Mouse (Mus musculus) megakaryocyte progenitor cell, adult 5-6 weeks (primary cell): ENCODE data around the gene Tpte. TPM values are rescaled to one million over a fixed set of nuclear protein-coding genes. Genes with fewer than 3 reads are reported as not detected.

Source experiments
- ATAC-seq: replicated peaks from 2 replicates; pipeline ENCODE4 v1.8.0; 2016; ENCODE audit warnings: mild to moderate bottlenecking, moderate TSS enrichment, inconsistent platforms; ENCODE audit not compliant: poor library complexity
- total RNA-seq, 2 experiments: library from RNA; stranded (forward) in 1 of 2; stranded (reverse) in 1 of 2; fragments of 157-497, 149-512 nt in 1 of 2; fragments of 200-1000 nt in 1 of 2; gene quantifications; 2 replicates each; pipeline versions ENCODE4 v1.2.3 to v1.2.4; 2015 to 2017

Tpte gene
- total RNA-seq (2015) (not detected in 2 replicates), total RNA-seq (2017) (not detected in 2 replicates)

- ATAC-seq: no peak
Observed at GRCm38 (mm10) chr8:22282999-22283491, at the start of gene Tpte. TSS of gene Tpte (plus strand) at chr8:22283441.

GRCm38 (mm10) chr8:22242986-22243385 lies 40.3 kb upstream of the Tpte start:
- ATAC-seq: no peak

DNA sequence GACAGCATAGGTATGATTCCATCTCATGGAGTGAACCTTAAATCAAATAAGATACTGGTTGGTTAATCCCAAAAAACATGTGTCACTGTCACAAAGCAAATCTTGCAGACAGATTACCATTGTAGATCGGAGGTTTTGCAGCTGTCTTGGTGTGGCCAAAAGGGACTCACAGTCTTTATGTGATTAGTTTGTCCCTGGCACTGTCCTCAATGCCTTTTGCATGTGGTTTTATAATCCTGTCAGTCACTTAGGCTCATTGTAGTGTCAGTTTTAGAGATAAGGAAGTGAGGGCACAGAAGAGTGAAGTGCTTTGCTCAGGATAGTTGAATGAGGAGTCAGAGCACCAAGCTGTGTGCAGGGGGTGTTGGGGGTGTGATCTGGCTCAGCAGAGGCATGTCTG lies 37.6 kb upstream of the Tpte start:
- peak; percentile 42; the same call in 1 of the 2 replicates for ATAC-seq

- no peak for ATAC-seq
Observed at GRCm38 (mm10) chr8:22247956-22248355, 35.3 kb upstream of the Tpte start.

- ATAC-seq: peak; percentile 86
Observed at GRCm38 (mm10) chr8:22249080-22249479, 34.2 kb upstream of the Tpte start.

- no peak for ATAC-seq
Observed at GRCm38 (mm10) chr8:22258946-22259450, 24.2 kb upstream of the Tpte start.

DNA sequence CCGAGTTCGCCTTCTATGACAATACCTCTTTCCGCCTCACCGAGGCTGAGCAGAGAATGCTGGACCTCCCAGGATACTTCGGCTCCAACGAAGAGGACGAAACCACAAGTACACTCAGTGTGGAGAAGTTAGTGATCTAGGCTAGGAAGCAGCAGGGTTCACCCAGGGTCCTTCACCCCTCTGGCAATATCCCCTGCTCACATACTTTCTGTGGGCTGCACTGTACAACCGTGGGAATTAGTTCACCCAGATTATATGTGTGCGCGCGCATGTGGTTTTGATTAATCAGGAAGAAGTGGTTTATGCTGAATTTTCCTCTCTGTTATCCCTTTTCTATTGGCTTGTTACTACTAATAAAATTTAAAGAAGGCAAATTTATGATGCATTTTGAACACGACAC lies 23.7 kb upstream of the Tpte start:
- ATAC-seq: no peak

DNA sequence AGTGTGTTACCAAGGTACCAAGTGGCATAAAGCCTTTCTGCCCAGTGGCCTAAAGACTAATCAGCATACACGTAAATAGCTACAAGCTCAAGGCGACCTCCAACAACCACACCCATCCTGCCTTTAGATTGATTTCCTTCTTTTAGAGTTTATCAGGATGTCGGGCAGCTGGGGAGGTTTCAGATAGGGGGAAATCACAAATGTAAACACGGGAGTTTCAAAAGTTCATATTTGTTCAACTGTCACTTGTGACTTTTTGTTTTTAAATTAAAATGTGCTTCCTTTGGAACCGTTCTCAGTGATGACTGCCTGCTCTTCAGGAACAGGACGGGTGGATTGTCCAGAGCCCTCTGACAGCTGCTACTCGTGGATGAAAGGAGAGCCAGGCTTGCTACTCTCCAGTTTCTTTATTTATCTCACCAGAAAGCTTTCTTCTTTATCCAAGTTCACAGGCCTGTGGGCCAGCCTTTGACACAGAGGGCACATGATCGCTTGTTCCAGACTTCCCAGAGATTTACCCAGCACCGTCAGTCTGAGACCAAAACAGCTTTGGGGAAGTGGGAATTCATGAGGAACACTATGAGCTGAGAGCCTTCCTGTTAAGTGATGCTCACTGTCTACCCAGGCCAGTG lies 23.0 kb upstream of the Tpte start:
- ATAC-seq: peak; percentile 44; the same call in 1 of the 2 replicates

- peak; percentile 88 for ATAC-seq
Observed at GRCm38 (mm10) chr8:22262267-22262666, 21.0 kb upstream of the Tpte start.

- no peak for ATAC-seq
Observed at GRCm38 (mm10) chr8:22264292-22264691, 18.9 kb upstream of the Tpte start.

- no peak for ATAC-seq
Observed at GRCm38 (mm10) chr8:22264787-22265186, 18.5 kb upstream of the Tpte start.

DNA sequence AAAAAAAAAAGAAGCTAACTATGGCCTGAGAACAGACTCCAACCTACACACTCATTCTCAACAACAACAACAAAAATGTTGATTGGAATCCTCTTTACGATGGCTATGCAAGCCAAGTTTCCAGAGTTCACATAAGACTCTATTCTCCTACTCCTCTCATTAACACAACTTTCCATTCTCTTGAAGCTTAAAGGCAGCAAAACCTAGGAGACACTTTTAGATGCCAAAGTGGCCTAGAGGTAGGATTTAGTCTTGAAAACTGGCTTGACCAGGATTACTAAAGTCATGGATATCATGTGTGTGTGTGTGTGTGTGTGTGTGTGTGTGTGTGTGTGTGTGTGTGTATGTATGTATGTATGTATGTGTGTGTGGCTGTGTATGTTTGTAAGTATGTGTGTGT lies 18.0 kb upstream of the Tpte start:
- no peak for ATAC-seq

- peak; percentile 74 for ATAC-seq
Observed at GRCm38 (mm10) chr8:22266809-22267208, 16.4 kb upstream of the Tpte start.

- no peak for ATAC-seq
Observed at GRCm38 (mm10) chr8:22273142-22273541, 10.1 kb upstream of the Tpte start.

- ATAC-seq: no peak
Observed at GRCm38 (mm10) chr8:22274641-22275040, 8.6 kb upstream of the Tpte start.

GRCm38 (mm10) chr8:22302326-22302725 lies 19.1 kb downstream of the Tpte start:
- no peak for ATAC-seq

GRCm38 (mm10) chr8:22302896-22303306 lies 19.7 kb downstream of the Tpte start:
- peak; percentile 57 for ATAC-seq

DNA sequence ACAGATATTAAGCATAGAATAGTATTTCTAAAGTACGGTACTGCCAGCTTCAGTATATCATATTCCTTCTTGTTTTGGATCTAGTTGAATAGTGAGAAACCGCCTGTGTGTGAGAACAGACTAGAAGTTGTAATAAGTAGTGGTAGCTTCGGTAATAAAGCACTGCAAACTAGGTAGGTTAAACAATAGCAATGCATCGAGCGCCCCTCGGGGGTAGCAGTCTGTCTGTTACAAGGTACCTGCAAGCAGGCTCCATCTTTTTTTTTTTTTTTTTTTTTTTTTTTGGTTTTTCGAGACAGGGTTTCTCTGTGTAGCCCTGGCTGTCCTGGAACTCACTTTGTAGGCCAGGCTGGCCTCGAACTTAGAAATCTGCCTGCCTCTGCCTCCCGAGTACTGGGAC lies 20.8 kb downstream of the Tpte start:
- ATAC-seq: peak; percentile 58; the same call in 1 of the 2 replicates

- ATAC-seq: no peak
Observed at GRCm38 (mm10) chr8:22306999-22307398, 23.8 kb downstream of the Tpte start.

DNA sequence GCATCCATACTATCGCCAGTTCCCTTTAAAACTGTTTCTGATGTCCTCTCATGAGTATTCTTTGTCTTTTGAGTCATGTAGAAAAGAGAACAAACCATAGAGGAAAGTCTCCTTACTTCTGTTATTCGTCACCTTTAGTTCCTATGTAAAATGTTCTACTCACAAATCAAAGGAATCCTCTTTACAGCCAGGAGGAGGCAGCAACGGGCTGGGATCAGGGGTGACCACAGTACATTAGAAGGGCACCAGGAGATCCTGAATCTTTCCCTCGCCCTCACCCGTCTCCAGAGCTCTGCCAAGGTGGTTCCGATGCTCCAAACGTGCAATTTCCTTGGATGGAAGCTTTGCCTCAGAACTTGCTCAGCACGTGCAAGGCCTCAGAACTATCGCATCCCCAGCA lies 28.2 kb downstream of the Tpte start:
- ATAC-seq: peak; percentile 37; the same call in 1 of the 2 replicates

DNA sequence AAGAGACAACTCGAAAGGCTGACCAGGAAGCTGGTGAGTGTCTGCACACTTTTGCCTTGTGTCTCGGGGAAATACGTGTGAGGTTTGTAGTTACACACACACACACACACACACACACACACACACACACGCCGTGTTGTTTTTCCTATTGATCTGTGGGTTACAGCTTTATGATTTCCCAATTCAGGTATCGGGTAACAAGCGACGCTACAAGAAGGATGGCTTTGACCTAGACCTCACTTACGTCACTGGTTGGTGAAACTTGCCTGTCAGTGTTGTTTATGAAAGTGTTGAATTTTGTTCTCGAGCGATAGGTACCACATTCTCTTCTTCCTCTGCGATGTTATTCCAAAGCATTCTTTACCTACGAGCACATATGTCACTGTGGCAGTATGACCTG lies 52.2 kb downstream of the Tpte start:
- no peak for ATAC-seq

GRCm38 (mm10) chr8:22359359-22359758 lies 76.1 kb downstream of the Tpte start:
- no peak for ATAC-seq

GRCm38 (mm10) chr8:22359882-22360281 lies 76.6 kb downstream of the Tpte start:
- no peak for ATAC-seq
